Mouse (Mus musculus): ENCODE measurements around the gene Olfr549. TPM values are rescaled to one million over a fixed set of nuclear protein-coding genes. Genes with fewer than 3 reads are reported as not detected.

Olfr549 gene
- polyA plus RNA-seq, 1 experiment: not detected

GRCm38 (mm10) chr7:102597378-102598031 is 47.8 kb downstream of the Olfr549 start, which contains the start of gene Olfr552:
Olfr552 (plus strand) TSS chr7:102597770.
- no peaks in the 10 kb centered on the region for H3K36me3 ChIP-seq (ENCODE audit: control insufficient read depth, insufficient read depth)
- no peak within 1 kb of the TSS for H3K4me2 ChIP-seq (ENCODE audit: low read depth)
- no peaks in the 10 kb centered on the region for H3K27me3 ChIP-seq (ENCODE audit: control insufficient read depth, insufficient read depth, insufficient read length)
- TF ChIP-seq POLR2AphosphoS2 (IDR thresholded peaks at IDR 0.05; ENCODE audit: insufficient read length, low read depth) (no peak), MYOD1 (IDR thresholded peaks at IDR 0.05; ENCODE audit: control insufficient read depth in 1 of 3, insufficient read length in 2 of 3, low read depth in 2 of 3) (no peak), REST (IDR thresholded peaks at IDR 0.05; ENCODE audit: insufficient read depth, insufficient read length) (no peak), MYOG (IDR thresholded peaks at IDR 0.05; ENCODE audit: control insufficient read depth in 1 of 3, insufficient read depth in 1 of 3, insufficient read length in 2 of 3, low read depth in 2 of 3) (no peak), TCF12 (IDR thresholded peaks at IDR 0.05; ENCODE audit: insufficient read depth, poor library complexity, severe bottlenecking) (no peak), SRF (IDR thresholded peaks at IDR 0.05; ENCODE audit: control insufficient read depth, insufficient read length, low read depth) (no peak), TCF3 (IDR thresholded peaks at IDR 0.05; ENCODE audit: insufficient read length, low read depth) (no peak)
- H3K79me2 ChIP-seq (ENCODE audit: control insufficient read depth, insufficient read depth): no peaks in the 10 kb centered on the region
- no peak within 1 kb of the TSS for H3ac ChIP-seq (ENCODE audit: control insufficient read depth, insufficient read length)
- H3K4me3 ChIP-seq: no peak within 1 kb of the TSS

Other genes starting within 250 kb of the Olfr549 start
- 32.2 TPM for gene Rrm1, start 108.2 kb upstream of the Olfr549 start, polyA plus RNA-seq (2012; fragmentation: generic; extraction: Trizol)
- not detected for gene Olfr543, start 68.2 kb upstream of the Olfr549 start, polyA plus RNA-seq (2012; fragmentation: generic; extraction: Trizol)
- not detected for gene Olfr544, start 61.6 kb upstream of the Olfr549 start, polyA plus RNA-seq (2012; fragmentation: generic; extraction: Trizol)
- not detected for gene Olfr545, start 50.3 kb upstream of the Olfr549 start, polyA plus RNA-seq (2012; fragmentation: generic; extraction: Trizol)
- not detected for gene Olfr547, start 15.1 kb upstream of the Olfr549 start, polyA plus RNA-seq (2012; fragmentation: generic; extraction: Trizol)
- not detected for gene Olfr548-ps1, start 9.0 kb upstream of the Olfr549 start, polyA plus RNA-seq (2012; fragmentation: generic; extraction: Trizol)
- 0.43 TPM for gene Trim21, start 15.6 kb downstream of the Olfr549 start, polyA plus RNA-seq (2012; fragmentation: generic; extraction: Trizol)
- not detected for gene Olfr550, start 21.6 kb downstream of the Olfr549 start, polyA plus RNA-seq (2012; fragmentation: generic; extraction: Trizol)
- gene Olfr551, start 42.0 kb downstream of the Olfr549 start, polyA plus RNA-seq (2012; fragmentation: generic; extraction: Trizol): not detected
- not detected for gene Olfr552, start 47.9 kb downstream of the Olfr549 start, polyA plus RNA-seq (2012; fragmentation: generic; extraction: Trizol)
- gene Olfr553, start 68.3 kb downstream of the Olfr549 start, polyA plus RNA-seq (2012; fragmentation: generic; extraction: Trizol): not detected
- gene Olfr554, start 88.6 kb downstream of the Olfr549 start, polyA plus RNA-seq (2012; fragmentation: generic; extraction: Trizol): not detected
- not detected for gene Olfr555, start 109.0 kb downstream of the Olfr549 start, polyA plus RNA-seq (2012; fragmentation: generic; extraction: Trizol)
- gene Olfr556, start 115.0 kb downstream of the Olfr549 start, polyA plus RNA-seq (2012; fragmentation: generic; extraction: Trizol): not detected
- gene Trim68, start 137.5 kb downstream of the Olfr549 start, polyA plus RNA-seq (2012; fragmentation: generic; extraction: Trizol): 3.2 TPM
- gene Olfr557, start 146.0 kb downstream of the Olfr549 start, polyA plus RNA-seq (2012; fragmentation: generic; extraction: Trizol): not detected
- not detected for gene Olfr558, start 152.3 kb downstream of the Olfr549 start, polyA plus RNA-seq (2012; fragmentation: generic; extraction: Trizol)
- gene Olfr33, start 169.2 kb downstream of the Olfr549 start, polyA plus RNA-seq (2012; fragmentation: generic; extraction: Trizol): not detected
- gene Olfr559, start 177.6 kb downstream of the Olfr549 start, polyA plus RNA-seq (2012; fragmentation: generic; extraction: Trizol): not detected
- gene Olfr560, start 209.5 kb downstream of the Olfr549 start, polyA plus RNA-seq (2012; fragmentation: generic; extraction: Trizol): not detected
- not detected for gene Olfr78, start 209.6 kb downstream of the Olfr549 start, polyA plus RNA-seq (2012; fragmentation: generic; extraction: Trizol)
- gene Olfr561, start 221.4 kb downstream of the Olfr549 start, polyA plus RNA-seq (2012; fragmentation: generic; extraction: Trizol): not detected